Mouse (Mus musculus) forebrain, embryonic 12.5 days (tissue): Measurements from ENCODE around the gene Mdh1. TPM values are rescaled to one million over a fixed set of nuclear protein-coding genes. Genes with fewer than 3 reads are reported as not detected.

Experiments used
- ATAC-seq: fragments of 200-750 bp; cut with Nextera tagmentation; 2 replicates; pipeline ENCODE4 v1.8.0; 2017; ENCODE audit warnings: moderate TSS enrichment; ENCODE audit not compliant: low FRiP score
- H3K27ac ChIP-seq: fragments of 300-500 bp; sonication (generic); 2 replicates; pipeline ENCODE4 v1.5.1; 2016; ENCODE audit warnings: mild to moderate bottlenecking
- H3K27me3 ChIP-seq: fragments of 300-500 bp; sonication (generic); 2 replicates; pipeline ENCODE4 v1.6.1; 2016; ENCODE audit warnings: mild to moderate bottlenecking
- H3K36me3 ChIP-seq: fragments of 300-500 bp; sonication (generic); replicated peaks from 2 replicates; pipeline ENCODE4 v1.6.1; 2016; ENCODE audit warnings: mild to moderate bottlenecking
- H3K4me1 ChIP-seq: fragments of 300-500 bp; sonication (generic); 2 replicates; pipeline ENCODE4 v1.6.1; 2016
- H3K4me2 ChIP-seq: fragments of 300-500 bp; sonication (generic); 2 replicates; pipeline ENCODE4 v1.6.1; 2016; ENCODE audit warnings: mild to moderate bottlenecking, moderate library complexity
- H3K4me3 ChIP-seq: fragments of 300-500 bp; sonication (generic); replicated peaks from 2 replicates; pipeline ENCODE4 v1.5.1; 2016; ENCODE audit warnings: mild to moderate bottlenecking
- H3K9ac ChIP-seq: fragments of 300-500 bp; sonication (generic); 2 replicates; pipeline ENCODE4 v1.6.1; 2016; ENCODE audit warnings: mild to moderate bottlenecking
- H3K9me3 ChIP-seq: fragments of 300-500 bp; sonication (generic); 2 replicates; pipeline ENCODE4 v1.6.1; 2016
- WGBS: fragments of 180-500 bp; shearing (Covaris S2); methylation state at CpG from one replicate; pipeline ENCODE4 v1.1.7; 2016; 5-methylcytosine and 5-hydroxymethylcytosine counted together
- polyA plus RNA-seq: library from polyadenylated mRNA; unstranded; fragments of >200 nt; fragmentation: Nextera tagmentation; extraction: Ambion mirVana; gene quantifications from 2 replicates; pipeline ENCODE4 v1.2.1, GENCODE M21; 2016

The Mdh1 gene
- polyA plus RNA-seq, 1 experiment from 2014 or later, result 383 TPM

DNA sequence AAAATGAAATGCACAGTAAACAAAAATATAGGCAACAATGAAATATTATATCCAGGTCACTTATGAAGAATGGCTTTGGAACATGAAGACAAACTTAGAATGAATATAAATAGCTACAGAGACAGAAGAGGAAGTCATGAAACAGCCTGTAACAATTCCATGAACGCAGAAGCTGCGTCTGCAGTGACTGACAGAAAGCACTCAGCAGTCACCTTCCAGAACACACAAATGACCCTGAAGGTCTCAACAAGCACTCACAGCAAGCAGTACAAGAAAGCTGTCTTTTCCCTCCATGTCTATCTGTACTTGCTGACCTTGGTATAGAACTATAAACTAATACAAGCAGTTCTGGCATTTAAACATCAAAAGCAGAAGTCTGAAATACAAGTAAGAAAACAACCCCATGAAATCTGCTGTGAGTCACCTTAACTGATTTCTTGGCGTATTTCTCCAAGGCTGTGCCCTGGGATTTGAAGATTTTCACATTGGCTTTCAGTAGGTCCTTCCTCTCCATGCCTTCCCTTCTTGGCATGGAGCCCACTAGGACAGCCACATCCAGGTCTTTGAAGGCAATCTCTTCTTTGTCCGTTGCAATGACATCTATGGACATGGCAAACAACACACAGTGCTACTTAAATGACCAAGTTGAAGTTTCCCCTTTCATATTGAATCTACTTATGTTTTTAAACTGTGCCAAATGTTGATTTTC, 8.4 kb downstream of the Mdh1 start:
- H3K27me3 ChIP-seq, result no peaks in the 10 kb centered on the region
- 93% methylated on average over 4 of the region's 4 CpGs for WGBS
- no peak overlapping the region for H3K9ac ChIP-seq
- no peak overlapping the region for H3K27ac ChIP-seq
- peaks cover 64% of the 10 kb centered on the region for H3K36me3 ChIP-seq
- no peak for ATAC-seq
- peaks cover 2% of the 10 kb centered on the region; the same call in 1 of the 2 replicates for H3K4me1 ChIP-seq
- no peak overlapping the region for H3K4me2 ChIP-seq
- H3K9me3 ChIP-seq, result no peaks in the 10 kb centered on the region
- no peak overlapping the region for H3K4me3 ChIP-seq

GRCm38 (mm10) chr11:21561347-21561746, 10.8 kb downstream of the Mdh1 start:
- Histone ChIP-seq H3K36me3 (peaks cover 69% of the 10 kb centered on the region), H3K27ac (no peak overlapping the region), H3K4me2 (no peak overlapping the region), H3K27me3 (no peaks in the 10 kb centered on the region), H3K4me1 (no peaks in the 10 kb centered on the region), H3K4me3 (no peak overlapping the region), H3K9ac (no peak overlapping the region), H3K9me3 (no peaks in the 10 kb centered on the region)
- no peak for ATAC-seq
- WGBS, result 84% methylated on average over 5 of the region's 5 CpGs

DNA sequence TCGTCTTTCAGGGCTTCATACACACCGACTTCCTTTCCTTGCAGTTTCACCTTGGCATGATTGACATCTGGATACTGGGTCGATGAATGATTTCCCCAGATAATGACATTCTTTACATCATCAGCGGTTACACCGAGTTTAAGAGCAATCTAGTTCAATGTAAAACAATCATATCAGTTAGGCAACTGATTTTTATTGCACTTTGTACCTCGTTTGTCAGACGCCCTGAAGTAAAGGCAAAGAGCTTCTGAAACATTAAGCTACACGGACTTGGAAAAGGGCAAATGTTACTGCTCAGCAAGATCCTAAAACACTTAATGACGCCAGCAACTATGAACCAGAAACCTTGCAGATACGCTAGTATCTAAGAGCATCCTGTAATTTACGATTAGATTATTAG, 12.4 kb downstream of the Mdh1 start:
- ATAC-seq, result no peak
- H3K4me2 ChIP-seq, result no peak overlapping the region
- no peaks in the 10 kb centered on the region for H3K9me3 ChIP-seq
- H3K36me3 ChIP-seq, result peaks cover 59% of the 10 kb centered on the region
- no peak overlapping the region for H3K27ac ChIP-seq
- no peaks in the 10 kb centered on the region for H3K27me3 ChIP-seq
- H3K4me3 ChIP-seq, result no peak overlapping the region
- no peak overlapping the region for H3K9ac ChIP-seq
- WGBS, result 90% methylated on average over 11 of the region's 11 CpGs
- H3K4me1 ChIP-seq, result no peaks in the 10 kb centered on the region

- H3K4me3 ChIP-seq, result no peak overlapping the region
- no peaks in the 10 kb centered on the region for H3K4me1 ChIP-seq
- no peak overlapping the region for H3K4me2 ChIP-seq
- 96% methylated on average over 3 of the region's 3 CpGs for WGBS
- no peak for ATAC-seq
- H3K9me3 ChIP-seq, result no peaks in the 10 kb centered on the region
- no peak overlapping the region for H3K27ac ChIP-seq
- H3K36me3 ChIP-seq, result 0 out of 2 replicates have a peak, but pooled peaks cover 4% of the 10 kb centered on the region
- H3K9ac ChIP-seq, result no peak overlapping the region
- H3K27me3 ChIP-seq, result no peaks in the 10 kb centered on the region
Measured at GRCm38 (mm10) chr11:21552049-21552448, 20.1 kb downstream of the Mdh1 start.

DNA sequence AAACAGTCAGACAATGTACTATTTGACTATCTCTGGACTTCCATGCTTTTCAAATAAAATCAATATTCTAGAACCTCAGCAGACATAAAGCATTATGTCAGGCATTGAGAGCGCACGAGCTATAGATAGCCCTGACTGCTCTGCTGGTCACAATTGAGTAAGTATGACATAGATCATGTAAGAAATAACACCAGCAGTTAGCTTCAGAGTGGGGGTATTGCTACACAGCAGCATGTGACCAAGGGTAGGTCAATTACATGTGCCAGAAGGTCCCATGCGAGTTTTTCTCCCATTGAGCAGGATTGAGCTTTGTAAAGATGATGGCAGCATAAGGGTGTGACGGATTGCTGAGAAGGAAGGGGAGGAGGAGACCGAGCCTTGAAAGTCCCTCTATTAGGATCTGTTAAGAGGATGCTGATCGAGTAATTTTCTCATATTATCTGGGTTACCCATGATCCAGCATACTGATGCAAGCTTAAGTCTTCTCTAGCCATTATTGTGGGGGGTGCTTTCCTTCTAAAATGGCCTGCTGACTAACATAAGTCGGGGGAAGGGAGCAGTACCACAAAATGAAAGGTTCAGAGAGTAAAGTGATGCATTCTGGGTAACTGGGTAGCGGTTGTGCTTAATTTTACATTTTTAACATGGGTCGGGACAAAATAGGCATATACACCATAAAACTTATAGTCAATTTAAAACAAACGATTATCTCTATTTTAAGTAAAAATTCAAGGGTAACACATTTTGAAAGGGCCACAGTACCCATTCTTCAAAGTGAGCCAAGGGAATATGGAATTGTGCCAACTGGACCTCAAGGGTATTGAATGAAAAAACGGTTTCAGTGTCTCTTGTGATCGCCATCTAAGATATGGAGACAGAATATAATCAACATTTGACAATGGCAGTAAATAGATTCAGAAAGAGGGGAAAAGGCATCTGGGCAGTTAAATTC, 21.7 kb downstream of the Mdh1 start:
- Histone ChIP-seq H3K27me3 (no peaks in the 10 kb centered on the region), H3K4me2 (no peak overlapping the region), H3K36me3 (no peaks in the 10 kb centered on the region), H3K27ac (no peak overlapping the region), H3K4me3 (no peak overlapping the region), H3K9me3 (no peaks in the 10 kb centered on the region), H3K4me1 (no peaks in the 10 kb centered on the region), H3K9ac (no peak overlapping the region)
- 86% methylated on average over 12 of the region's 12 CpGs for WGBS
- ATAC-seq, result no peak

DNA sequence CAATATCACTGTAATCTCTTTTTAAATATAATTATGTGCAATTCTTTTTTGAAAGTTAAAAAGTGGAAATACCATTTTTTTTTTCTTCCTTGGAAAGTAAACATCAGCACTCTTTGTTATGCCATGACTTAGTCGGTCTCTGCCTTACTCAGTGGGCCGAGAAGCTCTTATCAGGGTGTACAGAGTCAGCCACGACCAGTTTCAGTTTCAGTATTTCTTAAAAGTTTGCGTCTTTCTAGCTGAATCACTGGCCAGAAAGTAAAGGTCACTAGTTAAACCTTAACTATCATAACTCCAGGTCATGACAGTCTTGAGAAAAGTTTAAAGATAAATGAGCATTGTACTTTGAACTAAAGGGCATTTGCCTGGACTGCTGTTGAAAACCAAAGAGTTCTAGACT, 22.4 kb downstream of the Mdh1 start:
- no peak for ATAC-seq
- H3K4me1 ChIP-seq, result no peaks in the 10 kb centered on the region
- H3K4me3 ChIP-seq, result no peak overlapping the region
- H3K27ac ChIP-seq, result no peak overlapping the region
- H3K9me3 ChIP-seq, result no peaks in the 10 kb centered on the region
- 89% methylated on average over 4 of the region's 4 CpGs for WGBS
- no peaks in the 10 kb centered on the region for H3K36me3 ChIP-seq
- H3K4me2 ChIP-seq, result no peak overlapping the region
- no peak overlapping the region for H3K9ac ChIP-seq
- H3K27me3 ChIP-seq, result no peaks in the 10 kb centered on the region

DNA sequence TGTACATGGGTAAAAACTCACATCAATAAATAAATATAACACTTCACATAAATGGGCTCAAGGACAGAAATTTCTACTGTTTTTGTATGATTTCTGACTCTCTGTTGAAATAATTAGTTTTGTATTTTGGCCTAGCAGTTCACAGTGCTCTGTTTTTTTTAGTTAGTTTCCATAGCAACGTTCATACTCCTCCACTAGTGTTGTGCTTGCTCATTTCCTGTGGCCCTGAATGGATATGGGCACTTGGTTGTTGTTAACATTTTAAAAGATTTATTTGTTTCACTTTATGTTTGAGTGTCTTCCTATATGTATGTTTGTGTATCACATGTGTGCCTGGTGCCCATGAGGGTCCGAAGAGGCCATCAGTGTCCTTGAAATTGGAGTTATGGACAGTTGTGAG, 23.1 kb downstream of the Mdh1 start:
- H3K9ac ChIP-seq, result no peak overlapping the region
- no peak overlapping the region for H3K27ac ChIP-seq
- WGBS, result 90% methylated on average over 2 of the region's 2 CpGs
- H3K27me3 ChIP-seq, result no peaks in the 10 kb centered on the region
- no peaks in the 10 kb centered on the region for H3K9me3 ChIP-seq
- no peak for ATAC-seq
- H3K36me3 ChIP-seq, result no peaks in the 10 kb centered on the region
- no peak overlapping the region for H3K4me2 ChIP-seq
- no peaks in the 10 kb centered on the region for H3K4me1 ChIP-seq
- no peak overlapping the region for H3K4me3 ChIP-seq

DNA sequence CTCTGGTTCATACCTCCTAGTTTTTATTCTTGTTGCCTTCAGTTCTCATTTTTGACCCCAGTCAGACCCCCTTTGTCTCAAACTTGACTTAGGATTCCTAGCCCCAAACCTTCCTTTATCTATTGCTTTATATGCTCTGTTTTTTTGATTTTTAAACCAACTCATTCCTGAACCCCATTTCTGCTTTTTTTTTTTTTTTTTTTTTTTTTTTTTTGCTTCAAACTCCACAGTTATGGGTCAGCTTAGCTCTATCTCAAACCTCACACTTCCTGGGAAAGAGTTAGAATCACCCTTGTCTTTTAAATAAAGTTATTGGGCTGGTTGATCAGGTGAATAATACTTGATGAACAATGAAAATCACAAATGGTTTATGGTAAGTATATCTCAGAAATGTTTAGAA, 24.6 kb downstream of the Mdh1 start:
- Histone ChIP-seq H3K4me3 (no peak overlapping the region), H3K9me3 (no peaks in the 10 kb centered on the region), H3K36me3 (no peaks in the 10 kb centered on the region), H3K27me3 (no peaks in the 10 kb centered on the region), H3K9ac (no peak overlapping the region), H3K27ac (no peak overlapping the region), H3K4me1 (no peaks in the 10 kb centered on the region), H3K4me2 (no peak overlapping the region)
- no peak for ATAC-seq

DNA sequence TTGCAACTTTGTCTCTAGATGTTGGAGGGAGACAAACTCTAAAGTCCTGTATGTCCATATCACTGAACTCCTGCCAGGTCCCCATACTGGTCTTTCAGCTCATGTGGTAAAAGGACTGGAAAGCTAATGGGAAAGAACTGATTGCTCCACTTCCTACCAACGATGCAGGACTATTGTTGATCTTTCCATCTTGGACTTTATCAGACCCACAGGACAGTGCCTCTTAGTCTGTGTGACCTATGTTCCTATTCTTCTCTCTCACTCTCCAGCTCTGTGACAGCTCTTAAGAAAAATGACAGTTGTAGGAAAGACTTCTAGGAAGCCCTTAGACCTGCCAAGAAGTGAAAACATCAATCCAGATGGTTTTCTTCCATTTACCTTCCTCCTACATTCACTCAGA, 25.5 kb downstream of the Mdh1 start:
- Histone ChIP-seq H3K27me3 (no peaks in the 10 kb centered on the region), H3K9me3 (no peaks in the 10 kb centered on the region), H3K27ac (no peak overlapping the region), H3K4me1 (no peaks in the 10 kb centered on the region), H3K4me3 (no peak overlapping the region), H3K9ac (no peak overlapping the region), H3K36me3 (no peaks in the 10 kb centered on the region), H3K4me2 (no peak overlapping the region)
- ATAC-seq, result no peak
- WGBS, result 67% methylated on average over 1 of the region's 1 CpGs

DNA sequence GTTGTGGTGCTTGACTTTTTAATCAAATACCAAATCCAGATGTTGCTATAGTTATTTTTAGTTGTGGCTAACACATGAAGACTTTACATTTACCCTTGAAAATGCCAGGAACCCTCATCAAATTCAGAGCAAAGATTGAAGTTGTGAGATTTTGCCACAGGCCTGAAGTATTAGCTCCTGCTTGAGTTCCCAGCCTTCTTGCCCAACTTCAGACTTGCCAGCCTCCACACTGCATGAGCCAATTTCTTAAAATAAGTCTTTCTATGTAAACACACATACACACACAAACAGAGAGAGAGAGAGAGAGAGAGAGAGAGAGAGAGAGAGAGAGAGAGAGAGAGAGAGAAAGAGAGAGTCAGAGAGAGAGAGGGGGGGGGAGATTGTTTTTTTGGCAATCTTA, 26.2 kb downstream of the Mdh1 start:
- Histone ChIP-seq H3K36me3 (no peaks in the 10 kb centered on the region), H3K4me2 (no peak overlapping the region), H3K4me1 (no peaks in the 10 kb centered on the region), H3K27ac (no peak overlapping the region), H3K4me3 (no peak overlapping the region), H3K9ac (no peak overlapping the region), H3K9me3 (no peaks in the 10 kb centered on the region), H3K27me3 (no peaks in the 10 kb centered on the region)
- ATAC-seq, result no peak

GRCm38 (mm10) chr11:21545021-21545420, 27.1 kb downstream of the Mdh1 start:
- Histone ChIP-seq H3K4me1 (no peaks in the 10 kb centered on the region), H3K27ac (no peak overlapping the region), H3K9me3 (no peaks in the 10 kb centered on the region), H3K4me2 (no peak overlapping the region), H3K4me3 (no peak overlapping the region), H3K9ac (no peak overlapping the region), H3K36me3 (no peaks in the 10 kb centered on the region), H3K27me3 (no peaks in the 10 kb centered on the region)
- WGBS, result 70% methylated on average over 2 of the region's 2 CpGs
- ATAC-seq, result no peak

GRCm38 (mm10) chr11:21542731-21543130, 29.4 kb downstream of the Mdh1 start:
- H3K27me3 ChIP-seq, result no peaks in the 10 kb centered on the region
- H3K4me3 ChIP-seq, result no peak overlapping the region
- H3K36me3 ChIP-seq, result no peaks in the 10 kb centered on the region
- no peak overlapping the region for H3K27ac ChIP-seq
- H3K9ac ChIP-seq, result no peak overlapping the region
- H3K9me3 ChIP-seq, result no peaks in the 10 kb centered on the region
- no peaks in the 10 kb centered on the region for H3K4me1 ChIP-seq
- no peak overlapping the region for H3K4me2 ChIP-seq
- no peak for ATAC-seq
- WGBS, result 82% methylated on average over 5 of the region's 5 CpGs

DNA sequence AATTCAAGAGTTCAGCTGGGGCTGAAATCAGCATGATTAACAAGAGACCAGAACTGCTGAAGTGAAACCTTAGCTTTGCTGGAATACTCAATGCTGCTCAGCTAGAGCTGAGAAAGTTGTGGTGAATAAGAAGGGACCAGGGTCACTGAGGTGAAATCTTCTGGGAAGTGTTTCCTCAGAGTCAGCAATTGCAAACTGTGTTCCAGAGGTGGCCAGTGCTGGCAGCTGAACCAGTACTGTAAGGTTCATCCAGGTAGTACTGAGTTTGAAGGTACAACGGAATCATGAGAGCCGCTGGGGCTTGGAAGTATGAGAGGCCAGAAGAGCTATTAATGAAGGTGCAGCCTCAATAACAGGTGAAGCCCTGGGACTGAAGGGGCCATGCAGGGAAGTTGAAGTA, 31.5 kb downstream of the Mdh1 start:
- H3K27me3 ChIP-seq, result no peaks in the 10 kb centered on the region
- H3K9ac ChIP-seq, result no peak overlapping the region
- WGBS, result 93% methylated on average over 2 of the region's 2 CpGs
- H3K4me1 ChIP-seq, result no peaks in the 10 kb centered on the region
- no peak for ATAC-seq
- no peak overlapping the region for H3K4me2 ChIP-seq
- no peaks in the 10 kb centered on the region for H3K36me3 ChIP-seq
- H3K9me3 ChIP-seq, result no peaks in the 10 kb centered on the region
- no peak overlapping the region for H3K4me3 ChIP-seq
- no peak overlapping the region for H3K27ac ChIP-seq
